ENCODE assay signal across 9 mouse cellular contexts in the genomic region with DNA sequence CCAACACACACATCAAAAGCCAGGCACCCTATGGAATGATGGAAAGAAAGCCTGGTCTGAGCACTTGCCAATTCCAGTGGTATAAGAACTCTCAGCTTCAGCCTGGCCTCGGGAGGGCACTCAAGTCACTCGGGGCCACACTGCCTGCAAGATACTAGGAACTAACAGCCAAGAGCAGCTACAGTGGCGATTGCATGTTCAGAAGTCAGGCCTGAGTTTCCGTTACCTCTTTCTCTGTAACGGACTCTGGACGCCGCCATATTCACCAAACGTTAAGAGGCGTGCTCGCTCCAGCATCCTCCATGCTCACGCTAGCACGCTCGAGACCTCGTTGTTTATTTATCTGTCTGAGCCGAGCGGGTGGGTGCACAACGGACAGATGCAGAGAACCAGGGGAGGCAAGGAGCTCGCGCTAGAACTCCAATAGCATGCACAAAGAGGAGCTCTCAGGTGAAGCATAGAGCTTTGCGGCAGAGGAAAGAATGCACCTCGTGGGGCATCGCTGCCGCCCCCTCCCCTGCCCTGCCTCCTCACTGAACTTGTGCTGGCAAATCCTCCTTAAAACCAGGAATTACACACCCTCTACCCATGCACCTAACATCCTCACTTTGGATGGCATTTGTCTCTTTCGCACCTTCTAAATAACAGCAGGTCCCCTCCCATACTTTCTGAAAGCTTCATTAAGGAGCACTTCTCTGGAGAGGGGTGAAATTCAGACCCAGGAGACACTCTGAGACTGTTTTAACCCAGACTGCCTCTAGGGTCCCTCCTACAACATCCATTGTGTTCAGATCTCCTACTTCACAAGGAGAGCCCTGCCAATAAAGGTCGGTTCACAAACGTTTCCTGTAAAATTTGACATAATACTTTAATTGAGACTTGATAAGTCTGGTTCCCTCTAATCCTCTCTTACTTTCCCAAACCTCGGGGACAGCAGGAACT. TPM values are rescaled to one million over a fixed set of nuclear protein-coding genes. Genes with fewer than 3 reads are reported as not detected.
DNase-seq lines count a peak whose midpoint lies in the region; ATAC-seq lines count a peak whose summit lies in the region.
"Had no signal": no experiment of that assay in that cellular context is flagged by ENCODE, and none has a peak within 500 bp of the region (broad histone marks: within the 10 kb centered on the region; RNA-seq: fewer than 3 reads in every experiment).

No protein-coding gene starts in this region.

- H3K4me3 ChIP-seq in heart, embryonic 11.5 days (ENCODE audit: low read depth, low read length): peak overlapping the region; percentile 36
- H3K4me3 ChIP-seq in embryonic facial prominence, embryonic 12.5 days: peak overlapping the region; percentile 16
- H3K4me3 ChIP-seq in midbrain, embryonic 14.5 days (replicated peaks; ENCODE audit: low read depth, low read length): peak overlapping the region; percentile 20; the same call in 1 of the 2 replicates

- no peak overlapping the region for H3K9ac ChIP-seq in heart, embryonic 11.5 days (ENCODE audit: low read depth, low read length)
- no peak overlapping the region for H3K9ac ChIP-seq in embryonic facial prominence, embryonic 12.5 days
- no peak overlapping the region; the same call in 1 of the 2 replicates for H3K9ac ChIP-seq in midbrain, embryonic 14.5 days (replicated peaks; ENCODE audit: low read length)

- H3K27ac ChIP-seq in heart, embryonic 11.5 days (ENCODE audit: low read depth, low read length): no peak overlapping the region
- H3K27ac ChIP-seq in embryonic facial prominence, embryonic 12.5 days: no peak overlapping the region
- H3K27ac ChIP-seq in midbrain, embryonic 14.5 days (replicated peaks; ENCODE audit: low read depth, low read length): no peak overlapping the region

- H3K27me3 ChIP-seq in heart, embryonic 11.5 days (ENCODE audit: control insufficient read depth, insufficient read depth, low read length): no peaks in the 10 kb centered on the region
- H3K27me3 ChIP-seq in embryonic facial prominence, embryonic 12.5 days: no peaks in the 10 kb centered on the region
- no peaks in the 10 kb centered on the region for H3K27me3 ChIP-seq in midbrain, embryonic 14.5 days (ENCODE audit: control insufficient read depth, insufficient read depth, low read length)

- peak overlapping the region; percentile 66 for H3K4me2 ChIP-seq in heart, embryonic 11.5 days
- H3K4me2 ChIP-seq in embryonic facial prominence, embryonic 12.5 days (replicated peaks): peak overlapping the region; percentile 43
- H3K4me2 ChIP-seq in midbrain, embryonic 14.5 days (ENCODE audit: low read length): peak overlapping the region; percentile 41

- no peaks in the 10 kb centered on the region for H3K36me3 ChIP-seq in heart, embryonic 11.5 days (ENCODE audit: control insufficient read depth, insufficient read depth, low read length)
- H3K36me3 ChIP-seq in embryonic facial prominence, embryonic 12.5 days: no peaks in the 10 kb centered on the region
- H3K36me3 ChIP-seq in midbrain, embryonic 14.5 days (ENCODE audit: control insufficient read depth, insufficient read depth, low read length): no peaks in the 10 kb centered on the region

- DNase-seq in heart, postnatal 36 days: no peak
- peak; percentile 23 for DNase-seq in kidney, adult 9 months
- DNase-seq in midbrain, embryonic 14.5 days: peak; percentile 21
- DNase-seq in right cerebral cortex, postnatal 4 days: no peak
- no peak for DNase-seq in layer of hippocampus, adult 18-20 months (ENCODE audit: low spot score in 2 of 2)
- no peak for DNase-seq in left cerebral cortex, adult 11 months (ENCODE audit: low spot score)

- intact Hi-C loops in heart, postnatal 36 days (cut with DNase I): no loop called here

- no peaks in the 10 kb centered on the region for H3K4me1 ChIP-seq in heart, embryonic 11.5 days (ENCODE audit: control insufficient read depth, insufficient read depth, low read length)
- no peaks in the 10 kb centered on the region for H3K4me1 ChIP-seq in embryonic facial prominence, embryonic 12.5 days
- H3K4me1 ChIP-seq in midbrain, embryonic 14.5 days (ENCODE audit: control insufficient read depth, insufficient read depth, low read length): no peaks in the 10 kb centered on the region

- 25% methylated on average over 27 of the region's 27 CpGs for WGBS in heart, embryonic 11.5 days (ENCODE audit: insufficient replicate concordance)
- WGBS in embryonic facial prominence, embryonic 12.5 days: 36% methylated on average over 27 of the region's 27 CpGs
- 55% methylated on average over 27 of the region's 27 CpGs for WGBS in midbrain, embryonic 14.5 days

- no peaks in the 10 kb centered on the region for H3K9me3 ChIP-seq in heart, embryonic 11.5 days (replicated peaks; ENCODE audit: control insufficient read depth, low read length)
- no peaks in the 10 kb centered on the region for H3K9me3 ChIP-seq in embryonic facial prominence, embryonic 12.5 days
- H3K9me3 ChIP-seq in midbrain, embryonic 14.5 days (ENCODE audit: control insufficient read depth, low read length): no peaks in the 10 kb centered on the region

- ATAC-seq in heart, embryonic 11.5 days (replicated peaks; ENCODE audit: insufficient number of reproducible peaks, low FRiP score, low TSS enrichment): no peak
- no peak for ATAC-seq in embryonic facial prominence, embryonic 12.5 days (ENCODE audit: insufficient number of reproducible peaks, insufficient read depth, low FRiP score, low TSS enrichment)
- ATAC-seq in midbrain, embryonic 14.5 days (ENCODE audit: low FRiP score, low TSS enrichment): no peak

RNA-seq across cellular contexts. Expression of gene Nutm2, which starts 2.2 kb away (rescaled TPM):
- not detected in 2 replicates for polyA plus RNA-seq in heart, embryonic 11.5 days (2014; fragmentation: Nextera tagmentation; extraction: Ambion mirVana)
- total RNA-seq in heart, postnatal 36 days (2021): not detected
- polyA plus RNA-seq in embryonic facial prominence, embryonic 12.5 days (2016; fragmentation: Nextera tagmentation; extraction: Ambion mirVana): not detected in 2 replicates
- polyA plus RNA-seq in midbrain, embryonic 14.5 days (2014; fragmentation: Nextera tagmentation; extraction: Ambion mirVana): not detected in 2 replicates
- total RNA-seq in layer of hippocampus, adult 18-20 months (2021): not detected
- polyA plus RNA-seq: C2C12 had no signal

RNA-seq across cellular contexts. Expression of gene Gm47429, which starts 21.2 kb away (rescaled TPM):
- not detected in 2 replicates for polyA plus RNA-seq in heart, embryonic 11.5 days (2014; fragmentation: Nextera tagmentation; extraction: Ambion mirVana)
- not detected for total RNA-seq in heart, postnatal 36 days (2021)
- not detected in 2 replicates for polyA plus RNA-seq in embryonic facial prominence, embryonic 12.5 days (2016; fragmentation: Nextera tagmentation; extraction: Ambion mirVana)
- polyA plus RNA-seq in midbrain, embryonic 14.5 days (2014; fragmentation: Nextera tagmentation; extraction: Ambion mirVana): not detected in 2 replicates
- total RNA-seq in layer of hippocampus, adult 18-20 months (2021): not detected
- polyA plus RNA-seq: C2C12 had no signal

RNA-seq across cellular contexts. Expression of gene Fbxw17, which starts 47.2 kb away (rescaled TPM):
- polyA plus RNA-seq in heart, embryonic 11.5 days (2014; fragmentation: Nextera tagmentation; extraction: Ambion mirVana): 21.7 and 28.1 TPM in 2 replicates
- total RNA-seq in heart, postnatal 36 days (2021): 1 to 10 TPM; 5.3 to 6.2 TPM
- polyA plus RNA-seq in embryonic facial prominence, embryonic 12.5 days (2016; fragmentation: Nextera tagmentation; extraction: Ambion mirVana): 35.8 and 37.2 TPM in 2 replicates
- 32.2 and 38.6 TPM in 2 replicates for polyA plus RNA-seq in midbrain, embryonic 14.5 days (2014; fragmentation: Nextera tagmentation; extraction: Ambion mirVana)
- total RNA-seq in layer of hippocampus, adult 18-20 months (2021): 10 to 100 TPM; 12.8 to 14.6 TPM

Comparison
In these comparisons a context has a peak if more than half of its experiments do, and no peak if none do; other contexts are left out.
1. DNase-seq: peak in kidney, adult 9 months (single experiment) and midbrain, embryonic 14.5 days (single experiment); none in heart, postnatal 36 days (0 of 2), right cerebral cortex, postnatal 4 days (single experiment), layer of hippocampus, adult 18-20 months (0 of 2) and left cerebral cortex, adult 11 months (single experiment).
2. Peak in every context shown above with its lines, with median percentiles within 50 percentile points of each other: H3K4me2 ChIP-seq and H3K4me3 ChIP-seq.